Mouse (Mus musculus) forebrain, embryonic 15.5 days (tissue): ENCODE data around the gene Rps29. TPM values are rescaled to one million over a fixed set of nuclear protein-coding genes. Genes with fewer than 3 reads are reported as not detected.

Source experiments
- ATAC-seq: fragments of 200-750 bp; cut with Nextera tagmentation; replicated peaks from 2 replicates; pipeline ENCODE4 v1.8.0; 2017; ENCODE audit warnings: mild to moderate bottlenecking, moderate TSS enrichment, moderate library complexity
- H3K27ac ChIP-seq: fragments of 300-500 bp; sonication (generic); replicated peaks from 2 replicates; pipeline ENCODE4 v1.5.1; 2015; ENCODE audit warnings: mild to moderate bottlenecking, inconsistent platforms
- H3K27me3 ChIP-seq: fragments of 300-500 bp; sonication (generic); 2 replicates; pipeline ENCODE4 v1.6.1; 2015; ENCODE audit warnings: inconsistent platforms
- H3K36me3 ChIP-seq: fragments of 300-500 bp; sonication (generic); 2 replicates; pipeline ENCODE4 v1.6.1; 2015; ENCODE audit warnings: mild to moderate bottlenecking, inconsistent platforms
- H3K4me1 ChIP-seq: fragments of 300-500 bp; sonication (generic); 2 replicates; pipeline ENCODE4 v1.6.1; 2015; ENCODE audit warnings: inconsistent platforms
- H3K4me2 ChIP-seq: fragments of 300-500 bp; sonication (generic); replicated peaks from 2 replicates; pipeline ENCODE4 v1.6.1; 2015; ENCODE audit warnings: mild to moderate bottlenecking, inconsistent platforms
- H3K4me3 ChIP-seq: fragments of 300-500 bp; sonication (generic); 2 replicates; pipeline ENCODE4 v1.5.1; 2015; ENCODE audit warnings: mild to moderate bottlenecking, inconsistent platforms
- H3K9ac ChIP-seq: fragments of 300-500 bp; sonication (generic); replicated peaks from 2 replicates; pipeline ENCODE4 v1.6.1; 2015; ENCODE audit warnings: mild to moderate bottlenecking, inconsistent platforms
- H3K9me3 ChIP-seq: fragments of 300-500 bp; sonication (generic); 2 replicates; pipeline ENCODE4 v1.6.1; 2016; ENCODE audit warnings: inconsistent platforms
- WGBS: fragments of 180-500 bp; shearing (Covaris S2); methylation state at CpG from one replicate; pipeline ENCODE4 v1.1.7; 2015; ENCODE audit warnings: mixed read lengths; 5-methylcytosine and 5-hydroxymethylcytosine counted together
- microRNA-seq: library from miRNA; unstranded; fragments of <30 nt; microRNA quantifications from one replicate; pipeline ENCODE4, GENCODE M21; 2016
- polyA plus RNA-seq: library from polyadenylated mRNA; unstranded; fragments of >200 nt; fragmentation: Nextera tagmentation; extraction: Ambion mirVana; gene quantifications from 2 replicates; pipeline ENCODE4 v1.2.1, GENCODE M21; 2015

Gene Rps29
- polyA plus RNA-seq, 1 experiment from 2014 or later: 1,221 TPM

- no peaks in the 10 kb centered on the region for H3K27me3 ChIP-seq
- H3K27ac ChIP-seq: no peak overlapping the region
- no peaks in the 10 kb centered on the region for H3K36me3 ChIP-seq
- H3K4me1 ChIP-seq: no peaks in the 10 kb centered on the region
- no peak overlapping the region for H3K4me2 ChIP-seq
- H3K4me3 ChIP-seq: no peak overlapping the region
- H3K9ac ChIP-seq: no peak overlapping the region
- no peak for ATAC-seq
- no peaks in the 10 kb centered on the region for H3K9me3 ChIP-seq
- WGBS: 88% methylated on average over 6 of the region's 6 CpGs
These were observed 39.1 kb downstream of the Rps29 start for GRCm38 (mm10) chr12:69119908-69120307.

Small RNAs within 50 kb of the gene (microRNA-seq; reads per million reads assigned to microRNA genes)
- gene Gm47287 (not detected), gene Gm47295 (1.5 reads per million)

Other genes starting within 250 kb of the Rps29 start
- 12.0 and 13.1 TPM in 2 replicates for gene Lrr1, start 9.6 kb upstream of the Rps29 start, polyA plus RNA-seq
- 316 and 338 TPM in 2 replicates for gene Rpl36al, start 24.9 kb upstream of the Rps29 start, polyA plus RNA-seq
- gene Mgat2, start 25.0 kb upstream of the Rps29 start, polyA plus RNA-seq: 40.2 and 40.5 TPM in 2 replicates
- gene Gm49383, start 37.9 kb upstream of the Rps29 start, polyA plus RNA-seq: 21.5 and 25.7 TPM in 2 replicates
- 10.1 and 10.9 TPM in 2 replicates for gene Dnaaf2, start 39.2 kb upstream of the Rps29 start, polyA plus RNA-seq
- 18.1 and 19.3 TPM in 2 replicates for gene Gm49384, start 45.1 kb upstream of the Rps29 start, polyA plus RNA-seq
- 10.0 and 10.7 TPM in 2 replicates for gene Pole2, start 69.0 kb upstream of the Rps29 start, polyA plus RNA-seq
- 9.7 and 10.5 TPM in 2 replicates for gene Klhdc1, start 82.0 kb upstream of the Rps29 start, polyA plus RNA-seq
- gene Klhdc2, start 137.5 kb upstream of the Rps29 start, polyA plus RNA-seq: 288 and 290 TPM in 2 replicates
- gene Nemf, start 198.0 kb upstream of the Rps29 start, polyA plus RNA-seq: 91.3 and 91.8 TPM in 2 replicates
- gene Arf6, start 213.0 kb upstream of the Rps29 start, polyA plus RNA-seq: 32.1 and 33.0 TPM in 2 replicates
- gene Gm9887, start 213.3 kb upstream of the Rps29 start, polyA plus RNA-seq: 1.0 and 1.1 TPM in 2 replicates